Mouse (Mus musculus) megakaryocyte progenitor cell, adult 5-6 weeks (primary cell): ENCODE measurements around the gene Fam209. TPM values are rescaled to one million over a fixed set of nuclear protein-coding genes. Genes with fewer than 3 reads are reported as not detected.

Source experiments
- ATAC-seq: replicated peaks from 2 replicates; pipeline ENCODE4 v1.8.0; 2016; ENCODE audit warnings: mild to moderate bottlenecking, moderate TSS enrichment, inconsistent platforms; ENCODE audit not compliant: poor library complexity
- total RNA-seq, 2 experiments: library from RNA; stranded (forward) in 1 of 2; stranded (reverse) in 1 of 2; fragments of 157-497, 149-512 nt in 1 of 2; fragments of 200-1000 nt in 1 of 2; gene quantifications; 2 replicates each; pipeline versions ENCODE4 v1.2.3 to v1.2.4; 2015 to 2017

Gene Fam209
- total RNA-seq (2015) (0.22 and 0.37 TPM in 2 replicates), total RNA-seq (2017) (1.1 and 2.0 TPM in 2 replicates)

- ATAC-seq = no peak
Observed at GRCm38 (mm10) chr2:172472318-172472717, at the start of gene Fam209. Fam209 (plus strand) TSS chr2:172472520.

- ATAC-seq = peak; percentile 85
Observed at GRCm38 (mm10) chr2:172430609-172431008, 41.7 kb upstream of the Fam209 start.

- ATAC-seq = peak; percentile 64
Observed at GRCm38 (mm10) chr2:172433746-172434145, 38.6 kb upstream of the Fam209 start.

- ATAC-seq = peak; percentile 40
Observed at GRCm38 (mm10) chr2:172437371-172437952, 34.9 kb upstream of the Fam209 start.

- peak; percentile 83 for ATAC-seq
Observed at GRCm38 (mm10) chr2:172439843-172440639, 32.3 kb upstream of the Fam209 start, which contains the start of gene Rtf2. Rtf2 (plus strand) TSS chr2:172440556.

- peak; percentile 21 for ATAC-seq
Observed at GRCm38 (mm10) chr2:172440640-172441005, 31.7 kb upstream of the Fam209 start.

- ATAC-seq = peak; percentile 35
Observed at GRCm38 (mm10) chr2:172441176-172441575, 31.1 kb upstream of the Fam209 start.

GRCm38 (mm10) chr2:172445617-172446016 lies 26.7 kb upstream of the Fam209 start:
- no peak for ATAC-seq

- peak; percentile 72 for ATAC-seq
Observed at GRCm38 (mm10) chr2:172447317-172447716, 25.0 kb upstream of the Fam209 start.

GRCm38 (mm10) chr2:172448329-172448728 lies 24.0 kb upstream of the Fam209 start:
- ATAC-seq = no peak

GRCm38 (mm10) chr2:172450640-172451039 lies 21.7 kb upstream of the Fam209 start:
- no peak for ATAC-seq

GRCm38 (mm10) chr2:172452031-172452430 lies 20.3 kb upstream of the Fam209 start:
- no peak for ATAC-seq

GRCm38 (mm10) chr2:172452458-172452857 lies 19.9 kb upstream of the Fam209 start:
- no peak for ATAC-seq

GRCm38 (mm10) chr2:172458496-172458895 lies 13.8 kb upstream of the Fam209 start, which contains the start of gene Gcnt7:
Gcnt7 (minus strand) TSS chr2:172458596.
- no peak for ATAC-seq

GRCm38 (mm10) chr2:172460647-172461046 lies 11.7 kb upstream of the Fam209 start:
- ATAC-seq = no peak

- no peak for ATAC-seq
Observed at GRCm38 (mm10) chr2:172462813-172463212, 9.5 kb upstream of the Fam209 start.

- ATAC-seq = 0 out of 2 replicates have a peak, but pooled peaks have one; percentile 30
Observed at GRCm38 (mm10) chr2:172466427-172467132, 5.7 kb upstream of the Fam209 start.

GRCm38 (mm10) chr2:172467206-172467605 lies 5.1 kb upstream of the Fam209 start:
- ATAC-seq = no peak

GRCm38 (mm10) chr2:172468346-172468819 lies 3.9 kb upstream of the Fam209 start:
- ATAC-seq = no peak

- ATAC-seq = no peak
Observed at GRCm38 (mm10) chr2:172473591-172473990, 1.3 kb downstream of the Fam209 start.

- peak; percentile 77 for ATAC-seq
Observed at GRCm38 (mm10) chr2:172474970-172475369, 2.6 kb downstream of the Fam209 start.
